Mouse (Mus musculus): ENCODE measurements at regions not wholly inside any gene's neighbourhood (a gene's known extent, or its start where the extent isn't known, plus 50 kb on each side); places are given as distances from the start of the nearest gene placed in this dataset.
A peak's percentile ranks its signal among the peaks of the same experiment; 100 is the strongest.

GRCm38 (mm10) chr2:9650082-9650481 is 231.0 kb upstream of the 4930412O13Rik start:
- Histone ChIP-seq H3K4me1 (ENCODE audit: control insufficient read depth, insufficient read depth, low read length) (no peaks in the 10 kb centered on the region), H3K79me2 (ENCODE audit: control insufficient read depth, insufficient read depth, low read length) (no peaks in the 10 kb centered on the region), H3K27ac (replicated peaks; ENCODE audit: insufficient read depth, low read depth, low read length) (no peak overlapping the region), H3K27me3 (ENCODE audit: control insufficient read depth, insufficient read depth, low read length) (no peaks in the 10 kb centered on the region), H3K4me3 (ENCODE audit: insufficient read depth, low read depth, low read length) (no peak overlapping the region), H3K36me3 (ENCODE audit: control insufficient read depth, insufficient read depth, low read length) (no peaks in the 10 kb centered on the region), H3K9ac (ENCODE audit: low read depth, low read length) (no peak overlapping the region)
- no peak for DNase-seq (ENCODE audit: extremely low read depth, low read depth, low spot score)
- 97% methylated on average over 1 of the region's 1 CpGs for WGBS
- TF ChIP-seq POLR2A (IDR thresholded peaks at IDR 0.05; ENCODE audit: extremely low read depth, insufficient read depth, low read length): no peak
- TF ChIP-seq CTCF (IDR thresholded peaks at IDR 0.05; ENCODE audit: low read depth, low read length): no peak

GRCm38 (mm10) chr2:9658880-9659279 is 222.2 kb upstream of the 4930412O13Rik start:
- no peak overlapping the region for H3K4me3 ChIP-seq (ENCODE audit: insufficient read depth, low read depth, low read length)
- H3K27me3 ChIP-seq (ENCODE audit: control insufficient read depth, insufficient read depth, low read length): no peaks in the 10 kb centered on the region
- no peaks in the 10 kb centered on the region for H3K79me2 ChIP-seq (ENCODE audit: control insufficient read depth, insufficient read depth, low read length)
- no peak overlapping the region for H3K9ac ChIP-seq (ENCODE audit: low read depth, low read length)
- no peaks in the 10 kb centered on the region for H3K4me1 ChIP-seq (ENCODE audit: control insufficient read depth, insufficient read depth, low read length)
- H3K27ac ChIP-seq (replicated peaks; ENCODE audit: insufficient read depth, low read depth, low read length): no peak overlapping the region
- TF ChIP-seq CTCF (IDR thresholded peaks at IDR 0.05; ENCODE audit: low read depth, low read length): no peak
- TF ChIP-seq POLR2A (IDR thresholded peaks at IDR 0.05; ENCODE audit: extremely low read depth, insufficient read depth, low read length): no peak
- WGBS: 88% methylated on average over 4 of the region's 4 CpGs
- H3K36me3 ChIP-seq (ENCODE audit: control insufficient read depth, insufficient read depth, low read length): no peaks in the 10 kb centered on the region
- DNase-seq (ENCODE audit: extremely low read depth, low read depth, low spot score): no peak

GRCm38 (mm10) chr2:9669621-9670020 is 211.4 kb upstream of the 4930412O13Rik start:
- TF ChIP-seq POLR2A (IDR thresholded peaks at IDR 0.05; ENCODE audit: extremely low read depth, insufficient read depth, low read length): no peak
- no peaks in the 10 kb centered on the region for H3K4me1 ChIP-seq (ENCODE audit: control insufficient read depth, insufficient read depth, low read length)
- H3K27ac ChIP-seq (replicated peaks; ENCODE audit: insufficient read depth, low read depth, low read length): no peak overlapping the region
- no peak for DNase-seq (ENCODE audit: extremely low read depth, low read depth, low spot score)
- no peak overlapping the region for H3K4me3 ChIP-seq (ENCODE audit: insufficient read depth, low read depth, low read length)
- 83% methylated on average over 4 of the region's 4 CpGs for WGBS
- H3K36me3 ChIP-seq (ENCODE audit: control insufficient read depth, insufficient read depth, low read length): no peaks in the 10 kb centered on the region
- H3K79me2 ChIP-seq (ENCODE audit: control insufficient read depth, insufficient read depth, low read length): no peaks in the 10 kb centered on the region
- H3K9ac ChIP-seq (ENCODE audit: low read depth, low read length): no peak overlapping the region
- no peaks in the 10 kb centered on the region for H3K27me3 ChIP-seq (ENCODE audit: control insufficient read depth, insufficient read depth, low read length)

GRCm38 (mm10) chr2:9681691-9682152 is 199.3 kb upstream of the 4930412O13Rik start:
- DNase-seq (ENCODE audit: extremely low read depth, low read depth, low spot score): peak; percentile 7
- Histone ChIP-seq H3K36me3 (ENCODE audit: control insufficient read depth, insufficient read depth, low read length) (no peaks in the 10 kb centered on the region), H3K9ac (ENCODE audit: low read depth, low read length) (no peak overlapping the region), H3K27me3 (ENCODE audit: control insufficient read depth, insufficient read depth, low read length) (no peaks in the 10 kb centered on the region), H3K4me3 (ENCODE audit: insufficient read depth, low read depth, low read length) (no peak overlapping the region), H3K79me2 (ENCODE audit: control insufficient read depth, insufficient read depth, low read length) (no peaks in the 10 kb centered on the region), H3K27ac (replicated peaks; ENCODE audit: insufficient read depth, low read depth, low read length) (no peak overlapping the region), H3K4me1 (ENCODE audit: control insufficient read depth, insufficient read depth, low read length) (no peaks in the 10 kb centered on the region)
- WGBS: 57% methylated on average over 7 of the region's 7 CpGs
- TF ChIP-seq CTCF (IDR thresholded peaks at IDR 0.05; ENCODE audit: low read depth, low read length) (no peak), POLR2A (IDR thresholded peaks at IDR 0.05; ENCODE audit: extremely low read depth, insufficient read depth, low read length) (no peak)

GRCm38 (mm10) chr2:9683673-9684210 is 197.3 kb upstream of the 4930412O13Rik start:
- Histone ChIP-seq H3K4me3 (ENCODE audit: insufficient read depth, low read depth, low read length) (no peak overlapping the region), H3K36me3 (ENCODE audit: control insufficient read depth, insufficient read depth, low read length) (no peaks in the 10 kb centered on the region), H3K79me2 (ENCODE audit: control insufficient read depth, insufficient read depth, low read length) (no peaks in the 10 kb centered on the region), H3K27ac (replicated peaks; ENCODE audit: insufficient read depth, low read depth, low read length) (no peak overlapping the region), H3K9ac (ENCODE audit: low read depth, low read length) (no peak overlapping the region), H3K4me1 (ENCODE audit: control insufficient read depth, insufficient read depth, low read length) (no peaks in the 10 kb centered on the region), H3K27me3 (ENCODE audit: control insufficient read depth, insufficient read depth, low read length) (no peaks in the 10 kb centered on the region)
- TF ChIP-seq POLR2A (IDR thresholded peaks at IDR 0.05; ENCODE audit: extremely low read depth, insufficient read depth, low read length) (no peak), CTCF (IDR thresholded peaks at IDR 0.05; ENCODE audit: low read depth, low read length) (no peak)
- 89% methylated on average over 2 of the region's 2 CpGs for WGBS
- no peak for DNase-seq (ENCODE audit: extremely low read depth, low read depth, low spot score)

- no peak for DNase-seq (ENCODE audit: extremely low read depth, low read depth, low spot score)
- no peak for TF ChIP-seq CTCF (IDR thresholded peaks at IDR 0.05; ENCODE audit: low read depth, low read length)
- TF ChIP-seq POLR2A (IDR thresholded peaks at IDR 0.05; ENCODE audit: extremely low read depth, insufficient read depth, low read length): no peak
- 71% methylated on average over 7 of the region's 7 CpGs for WGBS
Measured at GRCm38 (mm10) chr2:9688176-9688575, 192.9 kb upstream of the 4930412O13Rik start.

More at GRCm38 (mm10) chr2:9688176-9688575, 192.9 kb upstream of the 4930412O13Rik start:
- no peak overlapping the region for H3K9ac ChIP-seq (ENCODE audit: low read depth, low read length)
- H3K4me1 ChIP-seq (ENCODE audit: control insufficient read depth, insufficient read depth, low read length): no peaks in the 10 kb centered on the region
- no peaks in the 10 kb centered on the region for H3K79me2 ChIP-seq (ENCODE audit: control insufficient read depth, insufficient read depth, low read length)
- no peaks in the 10 kb centered on the region for H3K27me3 ChIP-seq (ENCODE audit: control insufficient read depth, insufficient read depth, low read length)
- no peaks in the 10 kb centered on the region for H3K36me3 ChIP-seq (ENCODE audit: control insufficient read depth, insufficient read depth, low read length)
- no peak overlapping the region for H3K27ac ChIP-seq (replicated peaks; ENCODE audit: insufficient read depth, low read depth, low read length)
- no peak overlapping the region for H3K4me3 ChIP-seq (ENCODE audit: insufficient read depth, low read depth, low read length)
